Mouse (Mus musculus) G1E-ER4 (cell line): ENCODE data around the gene Gm5485. TPM values are rescaled to one million over a fixed set of nuclear protein-coding genes. Genes with fewer than 3 reads are reported as not detected.

ENCODE experiments used
- GATA1 ChIP-seq: IDR thresholded peaks from one replicate; pipeline ENCODE4 v1.8.0; 2012; ENCODE audit warnings: low read length, inconsistent platforms
- polyA plus RNA-seq: library from polyadenylated mRNA; stranded (reverse); fragments of >175 nt; gene quantifications from 2 replicates; pipeline ENCODE4 v1.2.3, GENCODE M21; 2012

Gene Gm5485
- polyA plus RNA-seq: not detected in 2 replicates

- no peak for TF ChIP-seq GATA1
Measured at GRCm38 (mm10) chr16:48412246-48412645, at the start of gene Gm5485. Gm5485 (minus strand) TSS chr16:48412416.

GRCm38 (mm10) chr16:48453264-48453663 lies 41.0 kb upstream of the Gm5485 start:
- no peak for TF ChIP-seq GATA1

GRCm38 (mm10) chr16:48446161-48446925 lies 34.1 kb upstream of the Gm5485 start:
- TF ChIP-seq GATA1: no peak

GRCm38 (mm10) chr16:48444589-48444988 lies 32.4 kb upstream of the Gm5485 start:
- no peak for TF ChIP-seq GATA1

GRCm38 (mm10) chr16:48437476-48437875 lies 25.3 kb upstream of the Gm5485 start:
- no peak for TF ChIP-seq GATA1

GRCm38 (mm10) chr16:48435454-48435853 lies 23.2 kb upstream of the Gm5485 start:
- TF ChIP-seq GATA1: no peak

- no peak for TF ChIP-seq GATA1
Measured at GRCm38 (mm10) chr16:48431027-48431426, 18.8 kb upstream of the Gm5485 start, which contains the start of gene Morc1. Morc1 (plus strand) TSS chr16:48431237.

- TF ChIP-seq GATA1: no peak
Measured at GRCm38 (mm10) chr16:48429427-48429826, 17.2 kb upstream of the Gm5485 start.

- no peak for TF ChIP-seq GATA1
Measured at GRCm38 (mm10) chr16:48424069-48424468, 11.9 kb upstream of the Gm5485 start.

GRCm38 (mm10) chr16:48422501-48422900 lies 10.3 kb upstream of the Gm5485 start:
- no peak for TF ChIP-seq GATA1

- TF ChIP-seq GATA1: no peak
Measured at GRCm38 (mm10) chr16:48419035-48419434, 6.8 kb upstream of the Gm5485 start.

- no peak for TF ChIP-seq GATA1
Measured at GRCm38 (mm10) chr16:48418557-48418956, 6.3 kb upstream of the Gm5485 start.

- no peak for TF ChIP-seq GATA1
Measured at GRCm38 (mm10) chr16:48410125-48410524, 2.1 kb downstream of the Gm5485 start.

GRCm38 (mm10) chr16:48409580-48409979 lies 2.6 kb downstream of the Gm5485 start:
- no peak for TF ChIP-seq GATA1

GRCm38 (mm10) chr16:48405674-48406403 lies 6.4 kb downstream of the Gm5485 start:
- TF ChIP-seq GATA1: no peak

GRCm38 (mm10) chr16:48404009-48404408 lies 8.2 kb downstream of the Gm5485 start:
- TF ChIP-seq GATA1: no peak

- TF ChIP-seq GATA1: no peak
Measured at GRCm38 (mm10) chr16:48403423-48403822, 8.8 kb downstream of the Gm5485 start.

- TF ChIP-seq GATA1: no peak
Measured at GRCm38 (mm10) chr16:48402963-48403362, 9.3 kb downstream of the Gm5485 start.
